Mouse (Mus musculus) cortical plate, adult 2 months (tissue): ENCODE results near the gene Susd5. TPM values are rescaled to one million over a fixed set of nuclear protein-coding genes. Genes with fewer than 3 reads are reported as not detected.
"Not testable (repeated sequence)": the region's sequence is repeated elsewhere in the genome, so short reads cannot be mapped to it uniquely, and the experiment has no call there.

ENCODE experiments used
- H3K27ac ChIP-seq: fragments of 200-500 bp; 2 replicates; pipeline ENCODE4 v1.5.1; 2012; ENCODE audit warnings: low read length, control low read depth, inconsistent platforms; ENCODE audit not compliant: insufficient read depth
- H3K4me1 ChIP-seq: fragments of 200-500 bp; 2 replicates; pipeline ENCODE4 v1.6.1; 2011; ENCODE audit warnings: low read length; ENCODE audit not compliant: control insufficient read depth, insufficient read depth
- H3K4me3 ChIP-seq: fragments of 200-500 bp; 2 replicates; pipeline ENCODE4 v1.5.1; 2011; ENCODE audit warnings: mild to moderate bottlenecking, low read length, control low read depth; ENCODE audit not compliant: insufficient read depth
- CTCF ChIP-seq: fragments of 200-500 bp; IDR thresholded peaks from 2 replicates; pipeline ENCODE4 v1.5.1; 2011; ENCODE audit warnings: mild to moderate bottlenecking, control low read depth, low read length; ENCODE audit not compliant: insufficient read depth; ENCODE audit errors: extremely low read depth
- POLR2A ChIP-seq: fragments of 200-500 bp; IDR thresholded peaks from 2 replicates; pipeline ENCODE4 v1.6.1; 2011; ENCODE audit warnings: mild to moderate bottlenecking, low read length, control low read depth; ENCODE audit not compliant: insufficient read depth; ENCODE audit errors: extremely low read depth
- polyA plus RNA-seq: library from polyadenylated mRNA; depleted of rRNA; stranded (reverse); fragments of >200 nt; gene quantifications from 2 replicates; pipeline ENCODE4 v1.2.3, GENCODE M21; 2012; rRNA removed

The Susd5 gene
- polyA plus RNA-seq, 1 experiment: 4.3 TPM

DNA sequence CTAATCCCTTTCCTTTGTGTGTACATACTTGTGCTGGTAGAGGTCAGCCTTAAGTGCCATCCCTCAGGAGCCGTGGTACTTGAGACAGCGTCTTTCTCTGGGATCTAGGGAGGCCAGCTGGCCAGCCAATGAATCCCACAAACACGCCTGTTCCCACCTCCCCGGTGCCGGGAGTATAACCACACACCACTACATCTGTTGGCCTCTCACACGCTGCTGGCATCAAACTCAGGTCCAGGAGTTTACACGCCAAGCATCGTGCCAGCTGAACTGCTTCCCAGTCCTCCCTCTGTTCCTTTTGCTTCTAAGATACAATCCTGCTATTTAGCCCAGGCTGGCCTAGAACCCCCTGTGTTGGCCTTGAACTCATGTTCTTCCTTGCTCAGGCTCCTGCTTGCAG lies 54.2 kb downstream of the Susd5 start:
- Histone ChIP-seq H3K4me1 (no peaks in the 10 kb centered on the region), H3K27ac (no peak overlapping the region), H3K4me3 (no peak overlapping the region)
- TF ChIP-seq POLR2A: no peak
- no peak for TF ChIP-seq CTCF

- Histone ChIP-seq H3K4me1 (no peaks in the 10 kb centered on the region), H3K27ac (no peak overlapping the region), H3K4me3 (no peak overlapping the region)
- TF ChIP-seq POLR2A: no peak
- TF ChIP-seq CTCF: no peak
Measured at GRCm38 (mm10) chr9:114112226-114112625, 55.3 kb downstream of the Susd5 start.

- TF ChIP-seq CTCF: no peak
- TF ChIP-seq POLR2A: no peak
- Histone ChIP-seq H3K27ac (no peak overlapping the region), H3K4me1 (no peaks in the 10 kb centered on the region), H3K4me3 (no peak overlapping the region)
Measured at GRCm38 (mm10) chr9:114113911-114114623, 57.1 kb downstream of the Susd5 start.

- not testable (repeated sequence) for H3K27ac ChIP-seq, H3K4me3 ChIP-seq, H3K4me1 ChIP-seq
- peak; percentile 68 for TF ChIP-seq CTCF
Measured at GRCm38 (mm10) chr9:114116672-114117071, 59.7 kb downstream of the Susd5 start.

DNA sequence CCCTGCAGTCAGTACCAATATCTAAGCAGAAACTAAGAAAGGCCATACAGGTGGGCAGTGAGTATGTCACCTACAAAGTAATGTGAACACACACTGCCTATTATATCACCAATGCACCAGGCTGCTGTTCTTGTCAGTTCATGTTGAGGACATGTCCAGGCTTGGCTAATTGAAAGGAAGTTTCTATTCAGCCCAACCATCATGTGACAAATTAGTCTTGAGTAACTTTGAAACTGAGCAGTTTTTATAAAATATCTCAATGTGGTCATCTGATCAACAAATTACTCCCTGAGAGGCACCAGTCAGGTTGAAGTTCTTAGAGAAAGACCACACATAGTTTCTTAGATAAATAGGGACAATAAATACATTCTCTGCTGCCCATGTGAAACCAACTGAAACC lies 65.9 kb downstream of the Susd5 start:
- H3K27ac ChIP-seq, H3K4me3 ChIP-seq: not testable (repeated sequence)

GRCm38 (mm10) chr9:114129273-114129835 lies 72.4 kb downstream of the Susd5 start:
- not testable (repeated sequence) for H3K4me3 ChIP-seq, H3K4me1 ChIP-seq, H3K27ac ChIP-seq

More for the DNA sequence above, 65.9 kb downstream of the Susd5 start:
- H3K4me1 ChIP-seq: not testable (repeated sequence)

Other genes with a start within 250 kb of the Susd5 start
- 123 and 145 TPM in 2 replicates for gene Ubp1, start 126.2 kb upstream of the Susd5 start, polyA plus RNA-seq
- gene Fbxl2, start 10.9 kb upstream of the Susd5 start, polyA plus RNA-seq: 64.4 and 68.9 TPM in 2 replicates